Mouse (Mus musculus): ENCODE measurements around the gene Zfp619. TPM values are rescaled to one million over a fixed set of nuclear protein-coding genes. Genes with fewer than 3 reads are reported as not detected.

Gene Zfp619
- total RNA-seq (2014; rRNA removed), result 6.2 and 8.2 TPM in 2 replicates
- 1.5 and 1.8 TPM in 2 replicates for polyA plus RNA-seq (2015; fragmentation: Nextera tagmentation; extraction: Ambion mirVana)

- under 1% methylated on average over 43 of the region's 43 CpGs for WGBS
- H3K9ac ChIP-seq (replicated peaks; ENCODE audit: low read length, poor library complexity, severe bottlenecking), result peak within 1 kb of the TSS; percentile 44
- ATAC-seq (ENCODE audit: low FRiP score), result peak; percentile 99
These were observed at the start of gene Zfp619 for GRCm38 (mm10) chr7:39517616-39518177. Zfp619 (plus strand) TSS chr7:39517766.

GRCm38 (mm10) chr7:39479013-39479412 lies 38.6 kb upstream of the Zfp619 start:
- no peak for TF ChIP-seq CTCF (IDR thresholded peaks at IDR 0.05)
- Histone ChIP-seq H3K4me1 (ENCODE audit: insufficient read depth, low read length) (no peaks in the 10 kb centered on the region), H3K4me3 (ENCODE audit: low read depth, low read length) (no peak overlapping the region), H3K4me2 (ENCODE audit: low read depth, low read length, poor library complexity, severe bottlenecking) (no peak overlapping the region), H3K27me3 (ENCODE audit: insufficient read depth, low read length) (no peaks in the 10 kb centered on the region), H3K9ac (replicated peaks; ENCODE audit: low read length, poor library complexity, severe bottlenecking) (no peak overlapping the region), H3K9me3 (ENCODE audit: low read length) (peaks cover 6% of the 10 kb centered on the region; the same call in 1 of the 2 replicates), H3K27ac (ENCODE audit: low read depth, low read length) (no peak overlapping the region), H3K36me3 (ENCODE audit: insufficient read depth, low read length) (peaks cover 27% of the 10 kb centered on the region)
- ATAC-seq (ENCODE audit: low FRiP score), result no peak
- 91% methylated on average over 2 of the region's 2 CpGs for WGBS
- no peak for DNase-seq (ENCODE audit: low spot score)

More at GRCm38 (mm10) chr7:39517616-39518177, at the start of gene Zfp619:
- Histone ChIP-seq H3K9me3 (ENCODE audit: low read length) (0 out of 2 replicates have a peak, but pooled peaks cover 6% of the 10 kb centered on the region), H3K4me2 (ENCODE audit: low read depth, low read length, poor library complexity, severe bottlenecking) (peak within 1 kb of the TSS; percentile 49), H3K27ac (ENCODE audit: low read depth, low read length) (peak within 1 kb of the TSS; percentile 80), H3K36me3 (ENCODE audit: insufficient read depth, low read length) (no peaks in the 10 kb centered on the region), H3K4me3 (ENCODE audit: low read depth, low read length) (peak within 1 kb of the TSS; percentile 40), H3K27me3 (ENCODE audit: insufficient read depth, low read length) (no peaks in the 10 kb centered on the region), H3K4me1 (ENCODE audit: insufficient read depth, low read length) (peaks cover 2% of the 10 kb centered on the region; the same call in 1 of the 2 replicates)
- peak; percentile 77 for TF ChIP-seq CTCF (IDR thresholded peaks at IDR 0.05)
- peak; percentile 96 for DNase-seq (ENCODE audit: low spot score)

- no peak overlapping the region for H3K4me3 ChIP-seq (ENCODE audit: low read depth, low read length)
- peak; percentile 17 for DNase-seq (ENCODE audit: low spot score)
- peak; percentile 54 for TF ChIP-seq CTCF (IDR thresholded peaks at IDR 0.05)
- no peak overlapping the region for H3K4me2 ChIP-seq (ENCODE audit: low read depth, low read length, poor library complexity, severe bottlenecking)
- H3K9ac ChIP-seq (replicated peaks; ENCODE audit: low read length, poor library complexity, severe bottlenecking), result no peak overlapping the region
- no peaks in the 10 kb centered on the region for H3K27me3 ChIP-seq (ENCODE audit: insufficient read depth, low read length)
- H3K27ac ChIP-seq (ENCODE audit: low read depth, low read length), result no peak overlapping the region
- 55% methylated on average over 6 of the region's 6 CpGs for WGBS
- ATAC-seq (ENCODE audit: low FRiP score), result no peak
- no peaks in the 10 kb centered on the region for H3K36me3 ChIP-seq (ENCODE audit: insufficient read depth, low read length)
- no peaks in the 10 kb centered on the region for H3K9me3 ChIP-seq (ENCODE audit: low read length)
- H3K4me1 ChIP-seq (ENCODE audit: insufficient read depth, low read length), result no peaks in the 10 kb centered on the region
These were observed 33.2 kb upstream of the Zfp619 start for GRCm38 (mm10) chr7:39484384-39484783.

- WGBS, result 7% methylated on average over 23 of the region's 23 CpGs
- H3K36me3 ChIP-seq (ENCODE audit: insufficient read depth, low read length), result no peaks in the 10 kb centered on the region
- H3K27me3 ChIP-seq (ENCODE audit: insufficient read depth, low read length), result no peaks in the 10 kb centered on the region
- peak overlapping the region; percentile 55 for H3K4me3 ChIP-seq (ENCODE audit: low read depth, low read length)
- DNase-seq (ENCODE audit: low spot score) (peak; percentile 79), ATAC-seq (ENCODE audit: low FRiP score) (peak; percentile 87)
- peak overlapping the region; percentile 78 for H3K27ac ChIP-seq (ENCODE audit: low read depth, low read length)
- no peak for TF ChIP-seq CTCF (IDR thresholded peaks at IDR 0.05)
- peak overlapping the region; percentile 83 for H3K9ac ChIP-seq (replicated peaks; ENCODE audit: low read length, poor library complexity, severe bottlenecking)
- peak overlapping the region; percentile 54 for H3K4me2 ChIP-seq (ENCODE audit: low read depth, low read length, poor library complexity, severe bottlenecking)
- H3K4me1 ChIP-seq (ENCODE audit: insufficient read depth, low read length), result no peaks in the 10 kb centered on the region
- H3K9me3 ChIP-seq (ENCODE audit: low read length), result no peaks in the 10 kb centered on the region
These were observed 30.3 kb upstream of the Zfp619 start for GRCm38 (mm10) chr7:39487159-39487853.

- H3K36me3 ChIP-seq (ENCODE audit: insufficient read depth, low read length), result no peaks in the 10 kb centered on the region
- H3K4me2 ChIP-seq (ENCODE audit: low read depth, low read length, poor library complexity, severe bottlenecking), result peak overlapping the region; percentile 54
- DNase-seq (ENCODE audit: low spot score) (peak; percentile 2), ATAC-seq (ENCODE audit: low FRiP score) (peak; percentile 55)
- H3K4me3 ChIP-seq (ENCODE audit: low read depth, low read length), result peak overlapping the region; percentile 55
- H3K9me3 ChIP-seq (ENCODE audit: low read length), result no peaks in the 10 kb centered on the region
- no peaks in the 10 kb centered on the region for H3K4me1 ChIP-seq (ENCODE audit: insufficient read depth, low read length)
- H3K27me3 ChIP-seq (ENCODE audit: insufficient read depth, low read length), result no peaks in the 10 kb centered on the region
- TF ChIP-seq CTCF (IDR thresholded peaks at IDR 0.05), result no peak
- H3K27ac ChIP-seq (ENCODE audit: low read depth, low read length), result peak overlapping the region; percentile 78
- H3K9ac ChIP-seq (replicated peaks; ENCODE audit: low read length, poor library complexity, severe bottlenecking), result peak overlapping the region; percentile 83
- WGBS, result 38% methylated on average over 9 of the region's 9 CpGs
These were observed 29.7 kb upstream of the Zfp619 start for GRCm38 (mm10) chr7:39487854-39488205.

GRCm38 (mm10) chr7:39494646-39495045 lies 22.9 kb upstream of the Zfp619 start:
- H3K4me3 ChIP-seq (ENCODE audit: low read depth, low read length), result no peak overlapping the region
- no peaks in the 10 kb centered on the region for H3K27me3 ChIP-seq (ENCODE audit: insufficient read depth, low read length)
- H3K4me2 ChIP-seq (ENCODE audit: low read depth, low read length, poor library complexity, severe bottlenecking), result no peak overlapping the region
- H3K4me1 ChIP-seq (ENCODE audit: insufficient read depth, low read length), result no peaks in the 10 kb centered on the region
- no peak for TF ChIP-seq CTCF (IDR thresholded peaks at IDR 0.05)
- DNase-seq (ENCODE audit: low spot score), result no peak
- no peak overlapping the region for H3K27ac ChIP-seq (ENCODE audit: low read depth, low read length)
- ATAC-seq (ENCODE audit: low FRiP score), result no peak
- H3K9ac ChIP-seq (replicated peaks; ENCODE audit: low read length, poor library complexity, severe bottlenecking), result no peak overlapping the region
- WGBS, result 88% methylated on average over 3 of the region's 3 CpGs
- H3K36me3 ChIP-seq (ENCODE audit: insufficient read depth, low read length), result peaks cover 24% of the 10 kb centered on the region
- peaks cover 17% of the 10 kb centered on the region for H3K9me3 ChIP-seq (ENCODE audit: low read length)
